Mouse (Mus musculus) lung, adult 2 months (tissue): ENCODE measurements around the gene Gm44805.

Experiments
- CTCF ChIP-seq: fragments of 200-500 bp; IDR thresholded peaks from 2 replicates; pipeline ENCODE4 v1.5.1; 2011; ENCODE audit warnings: mild to moderate bottlenecking, low read length, control low read depth; ENCODE audit not compliant: insufficient read depth
- POLR2A ChIP-seq: fragments of 200-500 bp; IDR thresholded peaks from 2 replicates; pipeline ENCODE4 v1.6.1; 2011; ENCODE audit warnings: low read depth, mild to moderate bottlenecking, control low read depth, low read length, borderline replicate concordance; ENCODE audit errors: extremely low read depth

DNA sequence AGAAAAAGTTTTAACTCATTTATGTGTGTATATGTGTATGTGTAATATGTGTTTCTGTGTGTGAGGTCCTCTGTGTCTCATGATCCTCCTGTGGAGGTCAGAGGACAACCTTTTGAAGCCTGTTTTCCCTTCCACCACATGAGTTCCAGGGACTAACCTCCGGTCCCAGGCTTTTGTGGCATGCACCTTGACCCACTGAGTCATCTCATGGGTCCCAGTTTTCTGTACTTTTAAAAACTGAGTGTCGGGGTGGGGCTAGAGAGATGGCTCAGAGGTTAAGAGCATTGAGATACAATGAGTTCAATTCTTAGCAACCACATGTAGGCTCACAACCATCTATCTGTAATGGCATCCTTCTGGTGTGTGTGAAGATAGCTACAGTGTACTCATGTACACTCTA is 521 bp downstream of the Gm44805 start:
- TF ChIP-seq CTCF (no peak), POLR2A (no peak)
